Mouse (Mus musculus): Measurements from ENCODE around the gene Katnal1. TPM values are rescaled to one million over a fixed set of nuclear protein-coding genes. Genes with fewer than 3 reads are reported as not detected.
A peak's percentile ranks its signal among the peaks of the same experiment; 100 is the strongest.

Gene Katnal1
- 10 to 100 TPM; 62.3 to 66.3 TPM for total RNA-seq (2021)
- long read RNA-seq, experiment 1, full-length matches to known transcripts = 16 of 30 reads
- long read RNA-seq, experiment 1, partial matches to known transcripts = 2 of 30 reads
- long read RNA-seq, experiment 1, other reads (novel, unspliced or antisense) = 12 of 30 reads
- long read RNA-seq, experiment 2, full-length matches to known transcripts = 9 of 23 reads
- long read RNA-seq, experiment 2, partial matches to known transcripts = 1 of 23 reads
- long read RNA-seq, experiment 2, other reads (novel, unspliced or antisense) = 13 of 23 reads

- peak within 1 kb of the TSS; percentile 56 for H3K4me3 ChIP-seq
- DNase-seq (ENCODE audit: low spot score in 2 of 2) = no peak
- H3K27ac ChIP-seq = peak within 1 kb of the TSS; percentile 94
- no peak for TF ChIP-seq CTCF (conservative IDR thresholded peaks at IDR 0.05)
These were observed at the start of gene Katnal1 for GRCm38 (mm10) chr5:148929116-148929449. TSS of gene Katnal1 (minus strand) at chr5:148929320.

- Histone ChIP-seq H3K4me3 (no peak overlapping the region), H3K27ac (no peak overlapping the region)
- DNase-seq (ENCODE audit: low spot score in 2 of 2) = no peak
- TF ChIP-seq CTCF (conservative IDR thresholded peaks at IDR 0.05) = no peak
These were observed 49.5 kb upstream of the Katnal1 start for GRCm38 (mm10) chr5:148978458-148979165.

- peak overlapping the region; percentile 33; the same call in 1 of the 2 replicates for H3K27ac ChIP-seq
- H3K4me3 ChIP-seq = no peak overlapping the region
- DNase-seq (ENCODE audit: low spot score in 2 of 2) = no peak
- TF ChIP-seq CTCF (conservative IDR thresholded peaks at IDR 0.05) = no peak
These were observed 48.8 kb upstream of the Katnal1 start for GRCm38 (mm10) chr5:148977698-148978457.

DNA sequence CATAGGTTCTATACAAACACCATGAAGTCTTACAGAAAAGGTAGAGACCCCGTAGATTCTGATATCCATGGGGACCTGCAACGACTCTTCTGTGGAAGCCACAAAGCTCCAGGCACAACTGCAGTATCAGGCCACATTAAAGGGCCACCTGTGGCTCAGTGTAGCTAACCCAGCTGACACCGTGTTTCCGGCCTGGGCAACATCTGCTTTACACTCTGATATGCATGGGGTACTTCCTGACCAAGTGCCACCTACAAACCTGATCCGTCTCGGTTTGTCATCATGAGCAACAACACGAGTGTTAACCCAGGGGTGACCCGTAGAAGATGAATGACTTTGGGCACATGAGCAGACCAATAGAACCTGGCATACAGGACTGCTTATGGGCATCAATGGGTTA is 47.8 kb upstream of the Katnal1 start:
- no peak for DNase-seq (ENCODE audit: low spot score in 2 of 2)
- Histone ChIP-seq H3K27ac (no peak overlapping the region), H3K4me3 (no peak overlapping the region)
- no peak for TF ChIP-seq CTCF (conservative IDR thresholded peaks at IDR 0.05)

DNA sequence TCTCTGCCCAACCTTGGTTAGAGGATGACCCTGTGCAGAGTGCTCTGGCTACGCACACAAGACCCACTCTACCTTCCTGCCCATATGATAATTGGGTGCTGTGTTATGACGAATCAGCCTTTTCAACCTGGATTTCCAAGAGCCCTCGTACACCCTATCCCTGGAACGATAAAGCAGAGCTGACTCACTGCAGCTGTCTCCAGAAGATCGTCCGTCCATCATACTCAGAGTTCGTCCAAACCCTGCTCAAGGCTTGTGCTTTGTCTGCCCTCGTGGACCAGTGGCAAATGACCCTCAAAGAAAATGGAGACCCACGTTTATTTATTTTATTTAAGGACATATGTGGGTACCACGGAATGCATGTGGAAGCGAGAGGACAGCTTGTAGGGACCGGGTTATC is 45.9 kb upstream of the Katnal1 start:
- no peak for TF ChIP-seq CTCF (conservative IDR thresholded peaks at IDR 0.05)
- Histone ChIP-seq H3K4me3 (no peak overlapping the region), H3K27ac (no peak overlapping the region)
- DNase-seq (ENCODE audit: low spot score in 2 of 2) = no peak

DNA sequence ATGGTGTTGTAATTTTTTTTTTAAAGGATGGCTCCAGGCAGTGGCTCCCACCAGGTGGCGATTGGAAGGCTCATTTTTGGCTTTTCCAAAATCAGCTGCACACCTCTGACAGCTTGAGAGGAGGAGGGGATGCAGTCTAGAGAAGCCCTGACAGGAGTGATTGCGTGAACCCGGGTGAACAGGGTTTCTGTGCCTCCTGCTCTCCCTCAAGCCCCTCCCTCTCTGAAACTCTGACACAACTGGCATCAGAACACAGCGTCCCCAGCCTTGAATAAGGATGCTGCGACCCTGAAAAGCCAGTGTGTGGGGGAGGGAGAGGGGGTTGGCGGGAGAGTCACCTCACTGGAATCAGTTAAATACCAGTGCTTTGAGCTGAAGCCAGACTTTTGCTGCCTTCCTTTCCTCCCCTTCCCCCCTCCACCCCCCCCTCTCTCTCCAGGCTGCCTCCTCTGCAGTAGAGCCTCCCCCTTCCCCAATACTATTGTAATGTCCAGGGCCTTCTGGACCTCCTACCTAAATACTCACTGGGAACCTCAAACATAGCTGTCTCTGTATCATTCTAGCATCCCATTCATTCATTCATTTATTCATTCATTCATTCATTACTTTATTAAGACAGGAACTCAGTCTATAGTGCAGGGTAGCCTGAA is 44.0 kb upstream of the Katnal1 start:
- H3K27ac ChIP-seq = no peak overlapping the region
- H3K4me3 ChIP-seq = no peak overlapping the region
- no peak for DNase-seq (ENCODE audit: low spot score in 2 of 2)
- peak; percentile 49 for TF ChIP-seq CTCF (conservative IDR thresholded peaks at IDR 0.05)

- DNase-seq (ENCODE audit: low spot score in 2 of 2) = no peak
These were observed 43.0 kb upstream of the Katnal1 start for GRCm38 (mm10) chr5:148972167-148972566.

DNA sequence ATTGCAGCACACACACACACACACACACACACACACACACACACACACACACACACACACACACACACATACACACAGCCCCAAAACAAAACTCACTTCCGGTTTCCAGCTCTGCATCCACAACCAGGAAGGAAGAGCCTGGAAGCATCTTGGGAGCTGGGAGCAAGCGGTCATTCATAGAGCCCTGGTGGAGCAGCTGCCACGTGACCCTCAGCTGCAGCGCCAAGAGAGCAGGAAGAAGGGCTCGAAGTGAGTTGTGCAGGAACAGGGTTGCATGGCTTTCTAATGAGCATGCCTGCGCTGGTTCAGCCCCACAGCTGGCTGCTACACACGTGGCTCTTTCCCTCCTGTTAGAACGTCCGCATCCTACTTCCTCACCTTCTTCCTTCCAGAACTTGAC is 40.5 kb upstream of the Katnal1 start:
- DNase-seq (ENCODE audit: low spot score in 2 of 2) = no peak
- TF ChIP-seq CTCF (conservative IDR thresholded peaks at IDR 0.05) = no peak
- no peak overlapping the region for H3K27ac ChIP-seq

More at GRCm38 (mm10) chr5:148972167-148972566, 43.0 kb upstream of the Katnal1 start:
- no peak for TF ChIP-seq CTCF (conservative IDR thresholded peaks at IDR 0.05)
- Histone ChIP-seq H3K4me3 (no peak overlapping the region), H3K27ac (no peak overlapping the region)

GRCm38 (mm10) chr5:148968958-148969576 is 39.9 kb upstream of the Katnal1 start:
- no peak for TF ChIP-seq CTCF (conservative IDR thresholded peaks at IDR 0.05)
- DNase-seq (ENCODE audit: low spot score in 2 of 2) = no peak
- H3K4me3 ChIP-seq = no peak overlapping the region
- H3K27ac ChIP-seq = no peak overlapping the region; the same call in 1 of the 2 replicates

More for the DNA sequence above, 40.5 kb upstream of the Katnal1 start:
- H3K4me3 ChIP-seq = no peak overlapping the region

GRCm38 (mm10) chr5:148968179-148968578 is 39.1 kb upstream of the Katnal1 start:
- H3K4me3 ChIP-seq = no peak overlapping the region
- H3K27ac ChIP-seq = no peak overlapping the region
- no peak for DNase-seq (ENCODE audit: low spot score in 2 of 2)
- TF ChIP-seq CTCF (conservative IDR thresholded peaks at IDR 0.05) = no peak

DNA sequence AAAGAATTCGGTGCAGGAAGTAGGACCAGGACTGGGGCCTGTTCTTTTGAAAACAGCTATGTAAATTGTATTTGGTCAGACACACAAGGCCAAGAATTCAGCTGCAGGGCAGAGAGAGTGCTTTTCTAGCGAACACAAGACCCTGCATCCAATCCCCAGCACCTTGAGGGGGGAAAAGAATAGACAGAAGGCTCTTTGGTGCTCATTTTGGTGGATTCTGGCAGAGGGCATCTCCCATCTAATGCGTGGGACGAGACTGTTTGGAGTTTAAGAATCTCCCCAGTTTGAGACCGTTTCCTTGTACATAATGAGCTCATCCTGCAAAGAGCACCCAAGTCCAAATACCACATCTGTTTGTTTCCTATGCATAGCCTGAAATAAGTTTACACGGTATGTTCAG is 37.3 kb upstream of the Katnal1 start:
- DNase-seq (ENCODE audit: low spot score in 2 of 2) = no peak
- TF ChIP-seq CTCF (conservative IDR thresholded peaks at IDR 0.05) = no peak
- no peak overlapping the region; the same call in 1 of the 2 replicates for H3K4me3 ChIP-seq
- H3K27ac ChIP-seq = peak overlapping the region; percentile 92

- TF ChIP-seq CTCF (conservative IDR thresholded peaks at IDR 0.05) = no peak
- H3K27ac ChIP-seq = peak overlapping the region; percentile 92
These were observed 36.7 kb upstream of the Katnal1 start for GRCm38 (mm10) chr5:148965691-148966333.

More at GRCm38 (mm10) chr5:148965691-148966333, 36.7 kb upstream of the Katnal1 start:
- peak overlapping the region; percentile 5; the same call in 1 of the 2 replicates for H3K4me3 ChIP-seq
- peak; percentile 74 to 89 for DNase-seq (ENCODE audit: low spot score in 2 of 2)
